Mouse (Mus musculus) heart, postnatal 36 days (tissue): ENCODE data around the gene Cdh23. TPM values are rescaled to one million over a fixed set of nuclear protein-coding genes. Genes with fewer than 3 reads are reported as not detected.
"Not testable (repeated sequence)": the region's sequence is repeated elsewhere in the genome, so short reads cannot be mapped to it uniquely, and the experiment has no call there.

Experiments used
- DNase-seq, 2 experiments: peaks; one replicate each; pipeline ENCODE4 v3.0.0; 2021 to 2022
- intact Hi-C: fragments of 180-260 bp; cut with DNase I; formaldehyde crosslinking; loops from one replicate; pipeline ENCODE4 v1.15.1; 2025
- total RNA-seq, 2 experiments: library from RNA; stranded (reverse); gene quantifications; 2 replicates each; pipeline ENCODE4 v1.2.3; 2021

Gene Cdh23
- 1 to 10 TPM; 5.5 to 7.0 TPM for total RNA-seq

GRCm38 (mm10) chr10:60696390-60696789 is at the start of gene Cdh23:
Cdh23 (minus strand) TSS chr10:60696490.
- intact Hi-C loops: loop anchor here (2.0 kb wide), 3 partner anchors 58 to 288 kb away; no protein-coding TSS in a partner anchor
- no peak for DNase-seq

GRCm38 (mm10) chr10:60744543-60745290 is 48.4 kb upstream of the Cdh23 start:
- DNase-seq: no peak
- intact Hi-C loops: no loop called here

DNA sequence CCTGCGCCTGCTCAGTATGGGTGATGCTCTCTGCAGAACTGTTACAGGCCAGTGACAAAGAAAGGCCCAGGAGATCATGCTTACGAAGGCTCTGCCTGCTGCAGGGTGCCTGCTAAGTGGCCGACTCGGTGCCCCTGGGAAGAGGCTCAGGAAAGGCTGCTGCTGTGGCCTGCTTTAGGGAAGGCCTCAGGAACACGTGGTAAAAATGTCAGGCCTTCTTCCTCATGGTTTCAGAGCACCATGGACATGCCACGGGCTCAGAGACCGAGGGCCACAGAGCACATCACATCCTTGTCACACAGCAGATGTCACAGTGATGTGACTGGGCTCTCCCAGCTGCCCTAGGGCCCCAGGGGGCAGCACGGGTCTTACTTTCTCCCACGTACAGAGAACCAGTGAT is 47.4 kb upstream of the Cdh23 start:
- DNase-seq: no peak
- intact Hi-C loops: no loop called here

GRCm38 (mm10) chr10:60742942-60743341 is 46.7 kb upstream of the Cdh23 start:
- intact Hi-C loops: no loop called here
- no peak for DNase-seq

DNA sequence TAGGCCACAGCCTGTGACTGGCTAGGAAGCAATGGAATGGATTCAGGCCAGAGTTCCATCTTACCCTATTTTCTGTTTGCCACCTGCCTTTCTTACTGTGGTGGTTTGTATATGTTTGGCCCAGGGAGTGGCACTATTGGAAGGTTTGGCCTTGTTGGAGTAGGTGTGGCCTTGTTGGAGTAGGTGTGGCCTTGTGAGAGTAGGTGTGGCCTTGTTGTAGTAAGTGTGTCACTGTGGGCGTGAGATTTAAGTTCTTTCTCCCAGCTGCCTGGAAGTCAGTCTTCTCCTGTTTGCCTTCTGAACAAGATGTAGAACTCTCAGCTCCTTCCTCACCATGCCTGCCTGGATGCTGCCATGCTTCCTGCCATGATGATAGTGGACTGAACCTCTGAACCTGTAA is 46.0 kb upstream of the Cdh23 start:
- intact Hi-C loops, DNase-seq: not testable (repeated sequence)

DNA sequence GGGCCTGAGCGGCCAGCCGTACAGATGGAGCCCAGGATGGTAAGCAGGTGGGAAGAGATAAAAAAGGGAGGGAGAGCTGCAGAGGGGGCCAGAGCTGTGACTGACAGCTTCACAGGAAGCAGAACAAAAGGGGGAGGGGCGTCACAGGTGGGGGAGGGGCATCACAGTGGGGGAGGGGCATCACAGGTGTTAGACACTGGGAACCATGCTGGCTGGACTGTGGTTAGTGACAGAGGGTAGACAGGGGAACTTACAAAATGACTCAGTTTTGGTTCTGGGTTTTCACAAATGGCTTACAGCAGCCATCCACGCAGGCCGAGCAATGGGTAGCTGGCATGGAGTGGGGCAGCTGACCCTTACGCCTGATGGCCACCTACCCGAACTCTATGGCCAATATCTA is 45.1 kb upstream of the Cdh23 start:
- intact Hi-C loops: no loop called here

DNA sequence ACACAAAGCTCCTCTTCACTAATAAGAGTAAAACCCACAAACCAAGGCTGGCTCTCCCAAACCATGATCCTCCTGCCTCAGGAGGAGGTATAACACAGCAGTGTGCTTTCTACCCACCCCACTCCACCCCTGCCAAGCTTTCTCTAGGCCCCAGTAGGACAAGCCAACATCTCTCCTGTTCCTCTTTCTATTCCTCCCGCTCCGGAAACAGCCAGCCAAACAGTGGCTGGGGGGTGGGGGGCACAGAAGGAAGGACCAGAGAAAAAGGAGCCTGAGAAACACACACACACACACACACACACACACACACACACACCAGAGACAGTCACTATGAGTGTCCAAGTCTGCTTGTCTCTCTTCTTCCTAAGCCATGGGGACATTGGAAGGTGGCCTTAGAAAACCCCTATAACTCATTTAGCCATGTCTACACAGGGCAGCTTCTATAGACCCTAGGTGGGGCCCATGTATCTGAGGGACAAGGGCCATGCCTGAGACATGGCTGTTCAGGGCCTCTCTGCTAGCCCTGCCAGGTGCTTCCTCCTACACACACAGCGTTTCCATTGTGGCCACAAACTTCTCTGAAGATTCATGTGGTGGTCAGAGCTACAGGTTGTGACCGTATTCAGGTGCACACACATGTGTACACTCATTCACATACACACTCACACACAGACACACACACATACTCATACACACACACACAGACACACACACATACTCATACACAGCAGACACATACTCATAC is 43.5 kb upstream of the Cdh23 start:
- intact Hi-C loops: no loop called here
- DNase-seq: no peak

More for the DNA sequence above, 45.1 kb upstream of the Cdh23 start:
- DNase-seq: no peak

DNA sequence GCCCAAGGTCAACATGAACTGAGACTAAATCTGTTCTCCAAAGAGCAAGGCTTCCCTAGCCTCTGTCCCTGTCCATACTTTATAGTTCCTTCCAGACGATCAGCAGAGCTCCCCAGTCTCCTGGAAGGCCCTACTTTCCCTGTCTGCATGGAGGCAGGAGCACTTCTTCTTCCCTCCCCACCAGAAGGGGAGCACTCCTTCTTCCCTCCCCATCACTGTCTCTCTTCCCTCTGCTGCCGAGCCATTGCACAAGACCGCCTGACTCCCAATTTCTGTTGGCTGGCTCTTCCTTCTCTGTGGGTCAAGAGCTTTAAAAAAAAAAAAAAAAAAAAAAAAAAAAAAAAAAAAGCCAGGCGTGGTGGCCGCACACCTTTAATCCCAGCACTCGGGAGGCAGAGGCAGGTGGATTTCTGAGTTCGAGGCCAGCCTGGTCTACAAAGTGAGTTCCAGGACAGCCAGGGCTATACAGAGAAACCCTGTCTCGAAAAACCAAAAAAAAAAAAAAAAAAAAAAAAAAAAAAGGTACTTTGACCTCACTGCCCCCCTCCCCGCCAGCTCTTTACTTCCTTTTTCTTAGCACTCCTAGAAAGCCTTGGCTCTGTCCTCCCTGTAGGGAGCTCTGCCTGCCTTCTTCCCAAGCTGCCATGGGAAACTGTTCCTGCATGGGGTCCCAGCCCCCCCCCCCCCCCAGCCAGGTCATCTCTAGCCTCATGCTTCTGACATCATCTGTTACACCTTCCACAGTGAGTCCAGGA is 41.8 kb upstream of the Cdh23 start:
- DNase-seq: no peak
- intact Hi-C loops: no loop called here

- DNase-seq: no peak
- intact Hi-C loops: no loop called here
Observed at GRCm38 (mm10) chr10:60737169-60737728, 41.0 kb upstream of the Cdh23 start.

DNA sequence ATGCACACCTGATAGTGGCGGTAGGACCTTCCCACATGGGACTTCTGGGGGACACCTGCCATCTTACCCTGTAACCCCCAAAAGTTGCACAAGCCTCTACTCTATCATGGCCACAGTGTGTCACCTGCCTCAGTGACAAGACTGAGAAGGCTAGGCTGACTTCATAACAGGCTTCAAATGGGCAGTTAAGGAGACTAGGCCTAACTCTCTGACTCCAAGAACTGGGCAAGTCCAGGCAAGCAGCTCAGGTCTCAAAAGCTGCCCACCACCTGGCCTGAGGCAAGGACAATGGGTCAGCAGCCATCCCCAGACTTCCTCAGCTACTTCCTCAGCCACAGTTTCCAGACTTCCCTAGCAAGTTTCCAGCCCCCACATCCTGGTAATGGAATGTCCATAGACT is 39.4 kb upstream of the Cdh23 start:
- intact Hi-C loops: no loop called here

GRCm38 (mm10) chr10:60733471-60733870 is 37.2 kb upstream of the Cdh23 start:
- DNase-seq: no peak
- intact Hi-C loops: no loop called here

More for the DNA sequence above, 39.4 kb upstream of the Cdh23 start:
- no peak for DNase-seq

DNA sequence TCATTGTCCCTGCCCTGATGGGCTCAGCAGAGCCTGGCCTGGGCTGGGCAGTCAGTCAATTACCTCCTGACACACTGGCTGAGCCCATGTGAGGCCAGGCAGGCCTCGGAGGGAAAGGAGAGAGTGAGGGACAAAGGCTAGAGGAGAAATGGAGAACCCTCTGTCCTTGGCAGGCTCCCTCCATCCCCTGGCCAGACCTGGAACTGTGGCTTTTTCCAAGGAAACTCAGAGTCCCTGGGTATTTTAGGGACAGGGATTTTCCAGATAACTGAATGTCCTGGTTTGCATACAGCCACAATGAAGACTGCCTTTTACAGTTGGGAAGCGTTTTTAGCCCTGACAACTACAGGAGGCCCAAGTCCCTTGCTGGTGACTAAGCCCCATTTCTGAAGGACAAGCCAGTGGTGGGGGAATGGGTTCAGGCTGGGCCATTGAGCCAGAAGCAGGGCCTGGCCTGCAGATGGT is 36.1 kb upstream of the Cdh23 start:
- no peak for DNase-seq
- intact Hi-C loops: no loop called here

GRCm38 (mm10) chr10:60731742-60732141 is 35.5 kb upstream of the Cdh23 start:
- no peak for DNase-seq
- intact Hi-C loops: no loop called here

- intact Hi-C loops: no loop called here
- DNase-seq: no peak
Observed at GRCm38 (mm10) chr10:60727301-60727700, 31.0 kb upstream of the Cdh23 start.

DNA sequence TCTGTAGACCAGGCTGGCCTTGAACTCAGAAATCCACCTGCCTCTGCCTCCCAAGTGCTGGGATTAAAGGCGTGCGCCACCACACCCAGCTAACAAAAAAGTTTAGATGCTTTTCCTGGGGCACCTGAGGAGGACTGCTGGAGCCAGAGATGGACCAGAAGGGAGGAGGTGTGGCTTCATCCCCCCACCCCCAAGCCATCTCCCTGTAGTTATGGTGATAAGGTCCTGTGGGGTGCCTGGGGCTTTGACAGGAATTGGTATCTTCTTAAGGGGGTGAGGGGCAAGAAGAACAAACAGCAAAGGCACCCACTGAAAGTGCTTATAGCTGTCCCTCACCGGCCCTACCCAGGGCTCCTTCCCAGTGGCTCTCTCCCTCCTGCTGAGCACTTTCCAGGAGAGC is 30.6 kb upstream of the Cdh23 start:
- no peak for DNase-seq
- intact Hi-C loops: no loop called here

DNA sequence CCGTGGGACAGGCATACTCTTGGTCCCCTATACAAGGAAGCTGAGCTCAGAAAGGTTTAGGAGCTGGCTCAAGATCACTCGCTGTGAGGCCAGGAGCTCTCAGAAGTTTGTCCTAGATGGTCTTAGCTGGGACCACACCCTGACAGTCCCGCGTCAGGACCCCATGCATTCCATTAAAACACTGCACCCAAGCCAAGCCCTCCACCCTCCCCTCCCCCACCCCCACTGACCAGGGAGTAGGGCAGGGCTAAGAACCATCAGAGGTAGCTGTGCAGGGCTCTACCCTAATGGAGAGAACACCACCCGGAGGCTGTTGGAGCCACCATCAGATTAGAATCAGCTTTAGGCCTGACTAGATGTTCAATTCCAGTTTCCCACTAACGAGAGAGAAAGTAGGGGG is 28.2 kb upstream of the Cdh23 start:
- intact Hi-C loops: no loop called here
- DNase-seq: no peak

DNA sequence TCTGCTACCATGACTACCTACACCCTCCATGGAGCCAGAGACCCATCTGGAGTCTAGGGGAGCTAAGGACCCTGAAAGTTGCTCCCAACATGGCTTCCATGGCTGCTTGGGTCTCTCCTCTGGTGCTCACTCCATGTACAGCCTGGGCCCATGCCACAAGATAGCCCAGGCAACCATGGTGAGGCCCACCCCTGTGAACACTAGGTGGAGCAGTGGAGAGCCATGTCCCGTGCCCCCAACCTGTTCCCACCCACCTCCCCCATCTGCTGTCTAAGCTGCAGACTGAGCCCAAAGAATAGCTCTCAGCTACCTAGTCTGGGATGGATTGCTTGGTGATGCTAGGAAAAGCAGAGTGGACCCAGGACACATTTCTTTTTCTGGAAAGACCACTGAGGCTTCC is 27.1 kb upstream of the Cdh23 start:
- intact Hi-C loops: no loop called here
- no peak for DNase-seq

DNA sequence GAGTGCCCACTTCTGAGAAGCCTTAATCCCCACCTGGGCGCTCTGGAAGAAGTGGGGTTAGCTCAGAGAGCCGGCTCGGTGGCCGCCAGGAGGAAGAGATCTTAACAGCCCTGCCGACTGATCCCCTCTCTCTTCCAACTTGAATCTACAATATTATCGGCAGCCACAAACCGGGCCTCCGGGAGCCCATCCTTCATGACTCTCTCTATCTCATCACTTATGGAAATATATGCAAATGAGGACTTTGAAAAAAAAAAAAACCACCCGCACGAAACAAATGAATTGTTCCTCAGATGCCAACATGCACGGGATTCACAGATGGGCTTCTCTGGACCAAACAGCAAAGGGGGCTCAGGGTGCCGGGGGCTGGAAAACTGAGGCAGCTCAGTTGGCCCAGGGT is 25.4 kb upstream of the Cdh23 start:
- intact Hi-C loops: no loop called here
- no peak for DNase-seq

DNA sequence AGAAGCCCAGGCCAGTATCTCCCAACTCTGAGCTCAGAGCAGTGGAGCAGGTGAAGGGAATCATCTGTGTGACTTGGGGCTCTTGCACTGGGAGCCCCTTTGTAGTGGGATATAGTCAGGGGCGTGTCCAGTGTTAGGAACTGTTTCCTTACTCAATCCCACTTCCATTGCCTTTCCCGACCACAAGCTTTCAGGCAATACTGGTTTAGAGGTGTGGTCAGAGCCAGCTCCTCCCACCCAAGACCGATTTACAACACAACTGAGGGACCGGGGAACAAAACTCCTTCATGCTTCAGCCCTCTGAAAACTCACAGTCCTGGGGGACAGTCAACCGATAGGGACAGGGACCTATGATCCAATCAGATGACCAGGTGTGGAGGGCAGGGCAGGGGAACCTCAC is 24.2 kb upstream of the Cdh23 start:
- DNase-seq: no peak
- intact Hi-C loops: no loop called here

DNA sequence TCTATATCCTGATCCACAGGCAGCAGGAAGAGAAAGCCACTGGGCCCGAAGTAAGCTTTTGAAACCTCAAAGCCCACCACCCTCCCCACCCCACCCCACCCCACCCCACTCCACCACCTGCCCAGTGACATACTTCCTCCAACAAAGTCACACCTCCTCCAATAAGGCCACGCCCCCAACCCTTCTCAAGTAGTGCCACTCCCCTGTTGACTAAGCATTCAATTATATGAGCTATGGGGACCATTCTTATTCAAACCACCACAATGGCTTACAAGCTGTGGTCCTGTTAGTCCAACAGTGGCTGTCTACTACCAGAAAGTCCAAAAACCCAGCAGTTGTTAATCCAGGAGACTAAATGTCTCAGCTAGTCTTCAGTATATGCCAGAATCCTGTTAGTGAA is 22.2 kb upstream of the Cdh23 start:
- intact Hi-C loops: no loop called here
- no peak for DNase-seq

GRCm38 (mm10) chr10:60716449-60716848 is 20.2 kb upstream of the Cdh23 start:
- DNase-seq: no peak
- intact Hi-C loops: no loop called here
